Comparison of ENCODE assay signal across 4 mouse cellular contexts in genomic region chr13:13400851-13401250, GRCm38 (mm10). TPM values are rescaled to one million over a fixed set of nuclear protein-coding genes. Genes with fewer than 3 reads are reported as not detected.
DNase-seq lines count a peak whose midpoint lies in the region; ATAC-seq lines count a peak whose summit lies in the region.
"Not testable (repeated sequence)": the region's sequence is repeated elsewhere in the genome, so short reads cannot be mapped to it uniquely, and the experiment has no call there.
"Had no signal": no experiment of that assay in that cellular context is flagged by ENCODE, and none has a peak within 500 bp of the region (broad histone marks: within the 10 kb centered on the region; RNA-seq: fewer than 3 reads in every experiment).

No protein-coding gene starts in this region.

- H3K27me3 ChIP-seq in midbrain, embryonic 11.5 days (ENCODE audit: control insufficient read depth, insufficient read depth, low read length): not testable (repeated sequence)

- not testable (repeated sequence) for H3K4me1 ChIP-seq in midbrain, embryonic 11.5 days (ENCODE audit: control insufficient read depth, insufficient read depth, low read length)

- not testable (repeated sequence) for H3K27ac ChIP-seq in midbrain, embryonic 11.5 days (ENCODE audit: low read depth, low read length)

- H3K9ac ChIP-seq in midbrain, embryonic 11.5 days (ENCODE audit: low read length): not testable (repeated sequence)

- H3K4me2 ChIP-seq in midbrain, embryonic 11.5 days: not testable (repeated sequence)

- not testable (repeated sequence) for H3K36me3 ChIP-seq in midbrain, embryonic 11.5 days (ENCODE audit: control insufficient read depth, insufficient read depth, low read length)

- 77% methylated on average over 3 of the region's 3 CpGs for WGBS in midbrain, embryonic 11.5 days

- H3K9me3 ChIP-seq in midbrain, embryonic 11.5 days (ENCODE audit: control insufficient read depth, low read length): not testable (repeated sequence)

- H3K4me3 ChIP-seq in midbrain, embryonic 11.5 days (ENCODE audit: low read depth, low read length): not testable (repeated sequence)

- peak; percentile 62 for DNase-seq in heart, adult 11 months
- DNase-seq in midbrain, embryonic 11.5 days (ENCODE audit: low spot score, missing footprints): peak; percentile 70

- not testable (repeated sequence) for ATAC-seq in midbrain, embryonic 11.5 days (ENCODE audit: low FRiP score)

RNA-seq across cellular contexts. Expression of gene Gpr137b, which starts 7.0 kb away (rescaled TPM):
- 25.4 and 25.6 TPM in 2 replicates for polyA plus RNA-seq in midbrain, embryonic 11.5 days (2014; fragmentation: Nextera tagmentation; extraction: Ambion mirVana)
- polyA plus RNA-seq: G1E had no signal

RNA-seq across cellular contexts. Expression of gene Nid1, which starts 36.5 kb away (rescaled TPM):
- 42.7 and 44.2 TPM in 2 replicates for polyA plus RNA-seq in midbrain, embryonic 11.5 days (2014; fragmentation: Nextera tagmentation; extraction: Ambion mirVana)
- polyA plus RNA-seq: activated CD4-positive, CD25-positive, alpha-beta regulatory T cell, adult 4 months; G1E had no signal
